Mouse (Mus musculus) mesoderm, embryonic 11.5 days (tissue): ENCODE measurements at regions not wholly inside any gene's neighbourhood (a gene's known extent, or its start where the extent isn't known, plus 50 kb on each side); places are given as distances from the start of the nearest gene placed in this dataset.

Experiments
- DNase-seq: peaks from one replicate; pipeline ENCODE4 v3.0.0-alpha.2; 2012; ENCODE audit warnings: low read depth, low spot score

- no peak for DNase-seq
Measured at GRCm38 (mm10) chr16:57823329-57823728, 68.8 kb upstream of the Col8a1 start.

DNA sequence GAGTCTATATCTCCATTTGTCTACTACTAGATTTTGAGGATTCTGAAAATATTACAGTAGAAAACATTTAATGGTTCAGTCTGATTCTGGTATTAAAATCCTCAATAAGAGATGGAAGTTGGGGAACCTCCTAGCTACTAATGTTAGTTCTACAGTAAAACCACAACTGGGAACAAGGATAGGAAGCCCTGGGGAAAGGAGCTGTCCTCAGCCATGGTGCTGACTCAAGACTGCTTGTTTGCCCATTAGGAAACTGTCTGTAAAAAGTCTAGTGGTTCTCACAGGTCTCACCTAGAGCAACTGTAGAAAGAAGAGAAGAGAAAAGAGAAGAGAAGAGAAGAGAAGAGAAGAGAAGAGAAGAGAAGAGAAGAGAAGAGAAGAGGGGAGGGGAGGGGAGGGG, 90.9 kb upstream of the Col8a1 start:
- peak; percentile 55 for DNase-seq

DNA sequence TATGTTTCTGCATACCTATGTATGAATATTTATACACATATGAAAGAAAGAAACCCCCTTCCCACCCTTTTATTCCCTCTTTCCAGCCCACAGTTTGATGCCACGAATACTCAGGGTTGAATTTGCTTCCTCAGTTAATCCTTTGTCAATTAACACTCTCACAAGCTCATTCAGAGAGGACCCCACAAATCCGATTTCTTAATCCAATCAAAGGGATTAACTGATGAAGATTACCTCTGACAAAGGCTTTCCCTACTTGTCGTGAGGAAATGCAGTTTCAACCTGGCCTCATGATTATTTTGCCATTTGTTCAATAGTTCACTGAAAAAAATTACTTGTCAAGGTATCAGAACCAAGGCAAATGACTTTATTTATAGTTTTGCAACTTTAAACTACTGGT, 91.8 kb upstream of the Col8a1 start:
- DNase-seq = no peak

- DNase-seq = no peak
Measured at GRCm38 (mm10) chr16:57851854-57852253, 97.3 kb upstream of the Col8a1 start.

DNA sequence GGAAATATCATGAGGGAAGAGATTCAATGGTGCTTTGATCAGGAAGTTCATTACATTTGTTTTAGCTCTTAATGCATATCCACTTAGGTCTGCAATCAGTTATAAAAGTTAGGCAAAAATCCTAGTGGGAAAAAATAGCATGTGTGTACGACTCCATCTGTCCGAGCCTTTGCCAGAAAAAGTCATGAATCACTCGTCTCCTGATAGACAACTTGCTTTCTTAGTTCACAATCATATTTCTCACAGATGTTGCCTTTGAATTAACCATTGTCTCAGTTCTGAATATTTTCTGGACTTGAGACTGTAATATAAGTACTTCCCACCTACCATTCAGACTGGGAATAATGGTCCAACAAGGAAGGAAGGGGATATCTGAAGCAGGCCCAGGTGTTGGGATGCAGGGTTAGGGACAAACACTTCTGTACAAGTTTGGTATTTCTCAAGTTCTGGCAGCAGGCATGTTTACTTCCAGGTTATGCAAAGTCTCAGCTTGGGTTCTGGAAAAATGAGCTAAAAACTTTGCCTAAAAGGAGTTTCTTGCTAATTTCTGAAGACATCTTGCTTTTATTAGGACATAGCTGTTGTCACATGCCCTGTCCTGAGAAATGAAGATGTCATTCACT, 98.4 kb upstream of the Col8a1 start:
- no peak for DNase-seq

DNA sequence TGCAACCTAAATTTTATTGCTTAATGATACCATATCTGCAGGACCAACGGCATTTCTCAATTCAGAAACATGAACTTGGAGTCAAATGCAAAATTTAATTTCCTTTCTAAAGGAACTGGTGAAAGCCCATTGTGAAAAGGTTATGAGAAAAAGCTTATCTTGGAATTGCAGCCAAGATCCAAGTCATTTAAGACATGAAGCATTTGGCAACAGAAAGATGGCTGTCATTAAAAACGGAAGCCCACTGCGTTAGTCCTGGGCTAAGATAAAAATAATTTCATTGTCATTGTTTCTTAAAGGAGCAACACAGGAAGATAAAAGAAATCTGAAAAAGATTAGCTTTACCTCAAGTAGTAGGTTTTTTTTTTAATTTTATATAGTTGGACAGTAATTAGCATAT, 99.2 kb upstream of the Col8a1 start:
- no peak for DNase-seq

DNA sequence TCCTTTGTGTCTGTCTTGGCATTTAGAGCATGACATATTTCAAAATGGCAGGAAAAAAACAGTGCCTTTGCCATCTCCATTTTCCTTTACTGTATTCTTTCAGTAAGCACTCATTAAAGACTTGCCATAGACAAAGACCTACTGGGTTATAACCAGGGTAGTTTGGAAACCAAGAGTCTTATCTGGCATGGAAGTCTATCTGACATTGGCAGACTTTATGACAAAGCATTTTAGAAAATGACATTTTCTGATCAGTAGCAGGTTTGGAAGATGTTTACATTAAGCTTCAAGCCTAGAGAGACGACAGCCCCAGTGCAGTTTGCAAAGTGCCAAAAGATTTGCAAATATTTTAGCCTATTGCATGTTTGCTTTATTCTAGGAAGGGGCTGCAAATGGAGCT, 102.5 kb upstream of the Col8a1 start:
- DNase-seq = no peak

DNA sequence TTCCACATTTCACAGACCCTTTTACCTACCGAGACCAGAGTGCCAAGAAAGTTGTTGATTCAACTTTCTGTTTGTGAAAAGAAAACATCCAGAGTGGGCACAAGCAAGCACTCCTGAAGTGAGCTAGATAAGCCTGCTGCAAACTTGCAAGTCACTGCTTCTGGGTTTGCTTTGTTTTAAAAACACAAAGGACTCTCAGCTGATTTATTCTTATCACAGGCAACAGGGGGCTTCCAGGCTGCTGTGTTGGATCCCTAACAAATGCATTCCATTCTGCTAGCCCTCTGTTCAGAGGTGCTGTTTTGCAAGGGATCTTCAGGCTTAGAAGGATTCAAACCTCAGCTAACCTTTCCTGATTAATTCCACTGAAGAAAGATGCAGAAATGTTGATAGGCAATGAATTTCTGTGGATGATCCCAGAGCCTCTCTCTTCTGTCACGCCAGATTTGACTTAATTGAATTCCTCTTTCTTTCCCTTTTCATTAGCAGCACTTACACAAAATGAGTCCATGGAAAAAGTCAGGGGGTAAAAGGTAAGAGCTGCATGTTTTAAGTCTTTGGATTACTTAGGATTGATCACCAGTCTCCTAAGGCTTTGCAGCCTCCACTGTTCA, 103.7 kb upstream of the Col8a1 start:
- no peak for DNase-seq

DNA sequence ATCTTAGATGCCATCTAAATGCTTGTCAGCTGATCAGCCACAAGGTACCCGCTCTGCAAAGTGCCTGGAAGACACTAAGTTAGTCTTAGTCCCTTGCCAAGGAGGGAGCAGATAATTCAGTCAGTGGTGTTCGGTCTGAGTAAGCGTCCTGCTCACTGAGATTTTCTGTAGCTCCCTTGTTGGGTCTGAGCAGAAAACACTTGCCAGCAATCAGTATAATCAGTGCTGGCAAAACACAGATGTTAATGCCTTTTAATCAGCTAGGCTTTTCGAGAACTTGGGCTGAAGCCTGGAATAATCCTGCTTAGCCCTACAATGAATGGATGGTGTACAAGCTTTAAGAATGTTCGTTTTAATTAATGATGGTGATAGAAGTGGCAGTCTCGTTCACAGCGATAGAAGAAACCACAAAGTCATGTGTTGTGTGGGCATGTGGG, 104.2 kb upstream of the Col8a1 start:
- DNase-seq = no peak

- no peak for DNase-seq
Measured at GRCm38 (mm10) chr16:57863206-57863860, 108.8 kb upstream of the Col8a1 start.

DNA sequence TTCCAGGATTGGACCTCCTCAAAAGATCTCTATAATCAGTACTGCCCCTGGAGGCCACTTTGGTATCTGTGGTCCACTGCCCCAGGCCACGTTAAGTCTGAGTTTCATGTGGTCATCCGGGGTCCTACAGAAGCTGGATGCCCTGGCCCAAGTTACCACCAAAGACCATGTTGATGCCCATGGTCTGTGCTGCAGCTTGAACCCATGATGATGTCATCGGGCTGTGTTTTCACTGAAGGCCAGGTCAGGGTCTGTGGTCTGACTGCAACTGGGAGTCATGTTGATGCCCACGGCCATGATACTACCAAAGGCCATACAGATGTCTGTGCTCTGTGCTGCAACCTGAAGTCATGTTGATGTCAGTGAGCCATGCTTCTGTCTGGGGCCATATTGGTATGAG, 122.3 kb upstream of the Col8a1 start:
- DNase-seq = no peak

GRCm38 (mm10) chr16:57881575-57882094, 127.1 kb upstream of the Col8a1 start:
- peak; percentile 50 for DNase-seq

GRCm38 (mm10) chr16:57888138-57888537, 133.6 kb upstream of the Col8a1 start:
- no peak for DNase-seq

DNA sequence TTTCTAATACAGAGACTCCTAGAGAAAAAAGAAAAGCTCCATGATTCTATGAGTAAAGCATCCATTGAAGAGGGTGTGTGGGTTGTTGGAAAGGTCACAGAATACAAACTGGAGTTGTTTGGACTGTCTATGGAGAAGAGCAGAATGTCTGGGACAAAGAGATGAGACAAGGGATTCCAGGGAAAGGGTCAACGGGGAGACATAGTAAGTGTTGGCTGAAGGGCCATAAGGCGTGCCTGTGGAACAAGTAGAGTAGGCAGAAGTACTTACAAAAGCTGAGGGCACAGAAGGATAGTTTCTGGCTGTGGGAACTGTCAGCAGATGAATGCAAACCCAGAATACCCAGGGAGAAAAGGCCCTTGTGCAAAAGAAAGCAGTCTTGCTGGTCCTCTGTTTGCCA, 134.0 kb upstream of the Col8a1 start:
- peak; percentile 34 for DNase-seq

- no peak for DNase-seq
Measured at GRCm38 (mm10) chr16:57890135-57890534, 135.6 kb upstream of the Col8a1 start.

- DNase-seq = no peak
Measured at GRCm38 (mm10) chr16:57893111-57893510, 138.6 kb upstream of the Col8a1 start.

GRCm38 (mm10) chr16:57893698-57894352, 139.3 kb upstream of the Col8a1 start:
- DNase-seq = no peak

DNA sequence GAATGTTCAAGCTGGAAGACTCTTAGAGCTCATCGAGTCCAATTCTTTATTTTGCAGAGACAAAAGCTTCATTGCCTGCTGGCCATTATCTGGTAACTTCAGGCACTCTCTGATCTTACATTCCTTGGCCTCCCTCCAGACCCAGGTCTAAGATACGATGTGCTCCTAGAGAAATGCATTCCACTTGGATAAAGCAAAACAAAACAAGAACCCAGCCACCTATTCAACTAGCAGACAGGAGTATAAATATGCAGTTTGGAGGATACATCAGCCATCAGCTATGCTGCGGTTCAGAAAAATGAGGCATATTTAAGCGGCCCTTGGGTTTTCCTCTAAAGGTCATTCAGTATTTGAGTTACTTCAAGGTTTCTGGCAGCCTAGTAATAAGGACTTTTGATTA, 146.5 kb upstream of the Col8a1 start:
- no peak for DNase-seq

DNA sequence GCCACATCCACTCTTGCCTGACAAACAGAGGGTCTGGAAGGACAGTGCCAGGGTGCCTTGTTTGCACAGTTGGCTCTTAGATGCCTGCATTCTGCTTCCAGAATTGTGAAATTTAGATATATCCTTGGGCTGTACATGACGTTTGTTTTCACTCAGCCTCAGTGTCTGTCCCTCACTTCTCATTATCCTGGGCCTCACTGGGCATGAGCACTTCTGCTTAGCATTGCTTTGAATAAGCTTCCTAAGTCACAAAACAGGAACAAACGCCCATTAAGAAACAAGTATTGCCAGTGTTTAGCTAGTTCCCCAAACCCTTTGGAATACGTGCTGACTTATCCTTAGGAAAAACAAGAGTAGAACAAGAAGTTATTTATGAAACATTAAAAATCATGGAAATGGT, 148.0 kb upstream of the Col8a1 start:
- no peak for DNase-seq

- no peak for DNase-seq
Measured at GRCm38 (mm10) chr16:57912001-57912400, 157.5 kb upstream of the Col8a1 start.

DNA sequence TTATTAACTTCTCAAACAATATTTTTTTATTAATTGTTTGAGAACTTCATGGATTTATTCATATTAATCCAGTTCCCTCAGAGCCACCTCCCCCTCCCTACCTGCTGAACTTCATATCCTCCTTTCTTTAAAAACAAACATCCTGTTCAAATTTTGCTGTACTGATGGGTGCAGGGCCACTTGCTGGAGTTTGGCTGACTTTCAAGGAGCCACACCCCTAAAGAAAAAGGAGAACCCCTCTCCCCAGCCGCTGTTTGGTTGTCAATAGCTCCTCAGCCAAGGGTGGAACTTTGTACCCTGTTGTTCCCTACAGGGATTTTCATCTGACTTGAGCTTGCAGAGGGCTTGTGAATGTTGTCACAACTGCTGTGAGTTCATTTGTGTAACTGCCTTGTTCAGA, 160.0 kb upstream of the Col8a1 start:
- DNase-seq = no peak

GRCm38 (mm10) chr16:57915451-57915850, 160.9 kb upstream of the Col8a1 start:
- DNase-seq = peak; percentile 7
